Mouse (Mus musculus) megakaryocyte, adult 5-6 weeks (primary cell): Measurements from ENCODE around the gene Olfr1135. TPM values are rescaled to one million over a fixed set of nuclear protein-coding genes. Genes with fewer than 3 reads are reported as not detected.

Experiments used
- ATAC-seq: 2 replicates; pipeline ENCODE4 v1.8.0; 2016; ENCODE audit warnings: mild to moderate bottlenecking, inconsistent platforms; ENCODE audit not compliant: poor library complexity, severe bottlenecking
- total RNA-seq, 2 experiments: library from RNA; stranded (forward) in 1 of 2; stranded (reverse) in 1 of 2; fragments of 153-499, 151-499 nt in 1 of 2; fragments of 221-1000, 200-1000 nt in 1 of 2; gene quantifications; 2 replicates each; pipeline versions ENCODE4 v1.2.3 to v1.2.4; 2015 to 2017

Olfr1135 gene
- total RNA-seq (2015) (not detected in 2 replicates), total RNA-seq (2017) (not detected in 2 replicates)

DNA sequence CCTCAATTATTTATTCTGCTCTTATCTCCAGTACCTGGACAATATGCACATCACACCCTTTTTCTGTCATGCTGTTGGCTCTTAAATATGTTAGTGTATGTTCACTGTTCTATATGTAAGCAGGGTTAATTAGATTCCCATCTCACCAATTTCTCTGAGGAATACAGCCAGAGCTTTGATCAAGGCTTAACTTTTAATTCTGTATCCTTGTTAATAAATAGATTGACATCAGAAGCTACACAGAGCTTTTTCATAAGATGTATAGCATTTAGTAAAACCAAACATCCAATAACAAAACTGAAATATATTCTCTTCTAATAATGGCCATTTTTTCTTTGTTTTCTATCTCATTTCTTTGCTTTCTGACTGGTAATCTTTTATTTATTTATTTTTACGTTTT, at the start of gene Olfr1135:
Olfr1135 (minus strand) TSS at position 101 of the 400 bp plus-strand sequence.
- ATAC-seq = no peak

DNA sequence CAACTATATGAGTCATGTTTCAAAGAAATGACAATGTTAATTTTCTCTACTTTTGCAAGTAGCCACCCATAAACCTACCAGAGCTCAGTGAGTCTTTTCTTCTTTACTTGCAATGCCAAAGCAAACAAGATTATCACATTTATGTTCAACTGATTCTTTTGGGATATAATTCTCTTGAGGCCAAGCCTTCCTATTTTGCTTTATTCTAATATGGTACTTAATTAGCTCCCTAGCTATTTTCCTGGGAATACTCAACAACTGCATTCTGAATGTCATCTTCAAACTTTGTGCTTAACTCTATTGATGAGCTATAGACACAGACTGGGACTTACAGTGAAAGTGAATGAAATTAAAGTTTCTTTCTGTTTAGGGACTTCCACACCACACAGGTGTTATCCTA, 39.6 kb upstream of the Olfr1135 start, which contains the start of gene Olfr1137:
Olfr1137 (minus strand) TSS at position 101 of the 400 bp plus-strand sequence.
- no peak for ATAC-seq

DNA sequence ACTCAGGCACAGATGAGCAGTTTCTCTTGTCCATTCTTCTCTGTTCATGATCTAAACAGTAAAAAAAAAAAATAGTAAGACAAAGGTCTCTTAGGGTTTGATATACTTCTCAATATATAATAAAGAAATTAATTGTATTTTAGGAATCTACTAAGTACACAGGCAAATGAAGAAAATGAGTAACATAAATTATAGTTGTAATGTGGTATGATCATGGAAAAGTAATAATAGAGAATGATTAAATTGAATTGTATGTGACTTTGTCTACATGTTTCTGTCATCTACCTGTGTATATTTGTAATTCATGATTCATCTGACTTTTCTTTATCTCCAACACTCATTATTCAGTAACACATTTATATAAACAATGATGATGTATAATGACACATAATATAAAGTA, 20.4 kb upstream of the Olfr1135 start, which contains the start of gene Olfr1136:
Olfr1136 (minus strand) TSS at position 101 of the 400 bp plus-strand sequence.
- no peak for ATAC-seq

DNA sequence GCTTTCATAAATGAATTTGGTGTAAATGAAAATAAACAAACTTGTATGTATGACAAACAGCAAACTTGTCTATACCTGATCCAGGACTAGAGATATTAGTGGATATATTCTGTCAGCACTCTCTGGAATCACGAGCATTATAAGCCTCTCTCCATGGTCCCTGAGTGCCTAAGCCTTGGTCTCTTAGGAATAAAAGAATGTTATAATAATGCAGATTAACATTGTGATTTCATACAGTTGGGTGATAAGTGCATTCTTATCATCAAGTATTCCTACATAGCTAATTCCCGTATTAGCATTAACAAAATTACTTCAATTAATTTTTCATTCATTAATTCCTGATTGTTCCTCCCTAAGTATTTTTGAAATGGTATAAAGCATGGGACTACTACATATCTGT, 15.1 kb downstream of the Olfr1135 start, which contains the start of gene Olfr1134:
Olfr1134 (minus strand) TSS at position 101 of the 400 bp plus-strand sequence.
- ATAC-seq = no peak

DNA sequence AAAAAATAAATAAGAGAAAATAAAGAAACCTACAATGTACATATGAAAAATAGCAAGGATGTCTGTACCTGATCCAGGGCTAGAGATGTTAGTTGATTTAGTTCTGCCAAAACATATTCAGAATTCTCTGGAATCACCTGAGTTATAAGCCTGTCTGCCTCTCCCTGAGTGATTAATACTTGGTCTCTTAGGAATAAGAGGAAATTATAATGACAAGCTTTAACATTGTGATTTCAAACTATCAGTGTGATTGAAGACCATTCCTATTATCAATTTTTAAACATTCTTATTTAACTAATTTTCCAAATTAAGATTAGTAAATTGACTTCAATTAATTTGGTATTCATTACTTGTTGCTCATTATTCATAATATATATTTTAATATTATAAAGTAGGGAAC, 26.2 kb downstream of the Olfr1135 start, which contains the start of gene Olfr1133:
Olfr1133 (minus strand) TSS at position 101 of the 400 bp plus-strand sequence.
- no peak for ATAC-seq

DNA sequence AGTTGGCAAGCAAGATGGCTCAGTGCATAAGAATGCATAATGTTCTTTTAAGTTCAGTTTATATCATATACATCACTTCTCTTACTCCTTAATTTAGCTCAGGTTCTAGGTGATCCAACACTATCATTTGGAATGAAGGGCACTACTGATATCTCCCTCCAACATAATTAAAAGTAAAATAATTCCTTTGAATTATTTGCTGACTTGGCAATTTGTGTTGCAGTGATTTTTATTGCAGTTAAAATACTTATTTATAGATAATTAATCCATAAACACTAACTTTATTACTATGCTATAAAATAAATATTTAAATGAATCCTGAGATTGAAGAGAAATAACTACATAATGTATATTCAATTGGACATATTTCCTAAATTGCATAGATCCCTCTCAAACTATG, 31.0 kb downstream of the Olfr1135 start:
- ATAC-seq = no peak

DNA sequence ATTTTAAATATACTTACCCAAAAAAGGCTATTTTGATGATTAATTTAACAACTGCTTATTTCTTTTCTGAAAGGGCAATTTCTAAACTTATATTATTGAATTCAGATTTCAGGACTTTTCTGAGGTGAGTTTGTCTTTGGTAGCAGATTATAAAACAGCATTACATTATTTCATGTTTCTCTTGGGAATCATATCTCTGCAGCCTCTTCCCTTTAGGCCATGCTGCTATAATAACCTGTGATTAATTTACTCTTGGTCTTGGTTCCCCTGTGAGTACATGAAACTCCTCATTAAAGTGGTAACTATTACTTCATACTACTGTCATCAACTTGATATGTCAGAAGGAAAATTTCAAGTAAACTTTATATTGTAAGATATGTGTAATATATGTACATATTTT, 36.0 kb downstream of the Olfr1135 start, which contains the start of gene Olfr1132:
Olfr1132 (minus strand) TSS at position 101 of the 400 bp plus-strand sequence.
- ATAC-seq = no peak

DNA sequence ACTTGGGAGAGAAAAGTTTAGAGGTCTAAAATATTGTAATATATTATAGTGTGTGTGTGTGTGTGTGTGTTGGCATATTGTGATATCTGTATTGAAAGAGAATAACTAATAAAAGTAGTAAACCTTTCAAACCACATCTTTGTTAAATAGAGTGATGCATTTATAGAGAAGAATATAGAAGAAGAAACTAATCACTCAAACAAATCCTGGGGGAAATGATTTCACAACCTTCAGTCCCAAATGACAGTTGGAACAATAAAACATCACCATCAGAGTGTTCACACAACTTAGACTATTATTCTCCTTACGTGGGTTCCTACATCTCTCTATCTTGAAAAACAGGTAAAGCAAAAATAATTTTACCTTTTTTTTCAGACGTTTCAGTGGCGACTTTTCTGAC, 46.7 kb downstream of the Olfr1135 start, which contains the start of gene Olfr1131:
Olfr1131 (plus strand) TSS at position 301 of the 400 bp plus-strand sequence.
- no peak for ATAC-seq

Other genes starting within 250 kb of the Olfr1135 start
- not detected in 2 replicates for gene Olfr1124, start 243.4 kb downstream of the Olfr1135 start, total RNA-seq (2015)
- not detected in 2 replicates for gene Olfr1124, start 243.4 kb downstream of the Olfr1135 start, total RNA-seq (2017)
- not detected in 2 replicates for gene Olfr1126, start 219.7 kb downstream of the Olfr1135 start, total RNA-seq (2015)
- not detected in 2 replicates for gene Olfr1126, start 219.7 kb downstream of the Olfr1135 start, total RNA-seq (2017)
- not detected in 2 replicates for gene Pramel7, start 176.6 kb downstream of the Olfr1135 start, total RNA-seq (2015)
- not detected in 2 replicates for gene Pramel7, start 176.6 kb downstream of the Olfr1135 start, total RNA-seq (2017)
- not detected in 2 replicates for gene Pramel6, start 167.1 kb downstream of the Olfr1135 start, total RNA-seq (2015)
- gene Pramel6, start 167.1 kb downstream of the Olfr1135 start, total RNA-seq (2017) = not detected in 2 replicates
- not detected in 2 replicates for gene Olfr153, start 141.9 kb downstream of the Olfr1135 start, total RNA-seq (2015)
- gene Olfr153, start 141.9 kb downstream of the Olfr1135 start, total RNA-seq (2017) = not detected in 2 replicates
- gene Olfr1128, start 128.1 kb downstream of the Olfr1135 start, total RNA-seq (2015) = not detected in 2 replicates
- gene Olfr1128, start 128.1 kb downstream of the Olfr1135 start, total RNA-seq (2017) = not detected in 2 replicates
- gene Olfr1129, start 99.8 kb downstream of the Olfr1135 start, total RNA-seq (2015) = not detected in 2 replicates
- gene Olfr1129, start 99.8 kb downstream of the Olfr1135 start, total RNA-seq (2017) = not detected in 2 replicates
- gene Olfr1130, start 67.5 kb downstream of the Olfr1135 start, total RNA-seq (2015) = not detected in 2 replicates
- not detected in 2 replicates for gene Olfr1130, start 67.5 kb downstream of the Olfr1135 start, total RNA-seq (2017)
- not detected in 2 replicates for gene Olfr1131, start 46.6 kb downstream of the Olfr1135 start, total RNA-seq (2015)
- not detected in 2 replicates for gene Olfr1131, start 46.6 kb downstream of the Olfr1135 start, total RNA-seq (2017)
- not detected in 2 replicates for gene Olfr1132, start 36.1 kb downstream of the Olfr1135 start, total RNA-seq (2015)
- not detected in 2 replicates for gene Olfr1132, start 36.1 kb downstream of the Olfr1135 start, total RNA-seq (2017)
- gene Olfr1133, start 26.3 kb downstream of the Olfr1135 start, total RNA-seq (2015) = not detected in 2 replicates
- gene Olfr1133, start 26.3 kb downstream of the Olfr1135 start, total RNA-seq (2017) = not detected in 2 replicates
- gene Olfr1134, start 15.2 kb downstream of the Olfr1135 start, total RNA-seq (2015) = not detected in 2 replicates
- not detected in 2 replicates for gene Olfr1134, start 15.2 kb downstream of the Olfr1135 start, total RNA-seq (2017)
- not detected in 2 replicates for gene Olfr1136, start 20.3 kb upstream of the Olfr1135 start, total RNA-seq (2015)
- gene Olfr1136, start 20.3 kb upstream of the Olfr1135 start, total RNA-seq (2017) = not detected in 2 replicates
- not detected in 2 replicates for gene Olfr1137, start 39.5 kb upstream of the Olfr1135 start, total RNA-seq (2015)
- not detected in 2 replicates for gene Olfr1137, start 39.5 kb upstream of the Olfr1135 start, total RNA-seq (2017)
- not detected in 2 replicates for gene Olfr1138, start 66.3 kb upstream of the Olfr1135 start, total RNA-seq (2015)
- gene Olfr1138, start 66.3 kb upstream of the Olfr1135 start, total RNA-seq (2017) = not detected in 2 replicates
- not detected in 2 replicates for gene Olfr1140, start 70.1 kb upstream of the Olfr1135 start, total RNA-seq (2015)
- gene Olfr1140, start 70.1 kb upstream of the Olfr1135 start, total RNA-seq (2017) = not detected in 2 replicates
- gene Olfr1141, start 80.3 kb upstream of the Olfr1135 start, total RNA-seq (2015) = not detected in 2 replicates
- not detected in 2 replicates for gene Olfr1141, start 80.3 kb upstream of the Olfr1135 start, total RNA-seq (2017)
- not detected in 2 replicates for gene Olfr152, start 105.8 kb upstream of the Olfr1135 start, total RNA-seq (2015)
- gene Olfr152, start 105.8 kb upstream of the Olfr1135 start, total RNA-seq (2017) = not detected in 2 replicates
- gene Olfr1143, start 126.9 kb upstream of the Olfr1135 start, total RNA-seq (2015) = not detected in 2 replicates
- not detected in 2 replicates for gene Olfr1143, start 126.9 kb upstream of the Olfr1135 start, total RNA-seq (2017)
- not detected in 2 replicates for gene Olfr1145, start 136.2 kb upstream of the Olfr1135 start, total RNA-seq (2015)
- gene Olfr1145, start 136.2 kb upstream of the Olfr1135 start, total RNA-seq (2017) = not detected in 2 replicates
- gene Olfr1148, start 156.9 kb upstream of the Olfr1135 start, total RNA-seq (2015) = not detected in 2 replicates
- not detected in 2 replicates for gene Olfr1148, start 156.9 kb upstream of the Olfr1135 start, total RNA-seq (2017)
- not detected in 2 replicates for gene Olfr1150-ps1, start 170.3 kb upstream of the Olfr1135 start, total RNA-seq (2015)
- gene Olfr1150-ps1, start 170.3 kb upstream of the Olfr1135 start, total RNA-seq (2017) = not detected in 2 replicates
- gene Olfr1151, start 182.2 kb upstream of the Olfr1135 start, total RNA-seq (2015) = not detected in 2 replicates
- gene Olfr1151, start 182.2 kb upstream of the Olfr1135 start, total RNA-seq (2017) = not detected in 2 replicates
- not detected in 2 replicates for gene Olfr1152, start 192.8 kb upstream of the Olfr1135 start, total RNA-seq (2015)
- not detected in 2 replicates for gene Olfr1152, start 192.8 kb upstream of the Olfr1135 start, total RNA-seq (2017)
- not detected in 2 replicates for gene Olfr1153, start 221.3 kb upstream of the Olfr1135 start, total RNA-seq (2015)
- gene Olfr1153, start 221.3 kb upstream of the Olfr1135 start, total RNA-seq (2017) = not detected in 2 replicates
- not detected in 2 replicates for gene Olfr1154, start 231.5 kb upstream of the Olfr1135 start, total RNA-seq (2015)
- gene Olfr1154, start 231.5 kb upstream of the Olfr1135 start, total RNA-seq (2017) = not detected in 2 replicates